ENCODE assay signal across 1 mouse cellular context in genomic region chr11:97017696-97018582, GRCm38 (mm10).
TF ChIP-seq lines count a peak whose summit lies in the region.

No protein-coding gene starts in this region.

TF ChIP-seq in CH12.LX, 34 proteins besides CTCF, POLR2A, EP300 and RAD21 (continued from another document):
- no peak for TF ChIP-seq HCFC1 (IDR thresholded peaks at IDR 0.05; ENCODE audit: low read depth, low read length)
- TF ChIP-seq POLR2AphosphoS2 (IDR thresholded peaks at IDR 0.05; ENCODE audit: low read depth, low read length) = no peak
- no peak for TF ChIP-seq ZC3H11A (IDR thresholded peaks at IDR 0.05; ENCODE audit: low read depth, low read length)
TF ChIP-seq in CH12.LX: peak in this region for 0.
